Mouse (Mus musculus) 3T3-L1 (cell line): ENCODE measurements at regions not wholly inside any gene's neighbourhood (a gene's known extent, or its start where the extent isn't known, plus 50 kb on each side); places are given as distances from the start of the nearest gene placed in this dataset.

ENCODE experiments used
- DNase-seq: peaks from one replicate; pipeline ENCODE4 v3.0.0-alpha.2; 2015; ENCODE audit warnings: low read depth, low spot score

GRCm38 (mm10) chr12:13834723-13835122, 317.1 kb downstream of the Fam84a start:
- no peak for DNase-seq

- no peak for DNase-seq
Observed at GRCm38 (mm10) chr12:13825899-13826298, 326.0 kb downstream of the Fam84a start.

GRCm38 (mm10) chr12:13815500-13815899, 336.4 kb downstream of the Fam84a start:
- no peak for DNase-seq

- DNase-seq = no peak
Observed at GRCm38 (mm10) chr12:13810155-13810515, 341.7 kb downstream of the Fam84a start.

- DNase-seq = no peak
Observed at GRCm38 (mm10) chr12:13809291-13810154, 342.3 kb downstream of the Fam84a start.

GRCm38 (mm10) chr12:13779752-13780151, 372.1 kb downstream of the Fam84a start:
- no peak for DNase-seq

- no peak for DNase-seq
Observed at GRCm38 (mm10) chr12:13776687-13777086, 375.2 kb downstream of the Fam84a start.

- DNase-seq = no peak
Observed at GRCm38 (mm10) chr12:13769696-13770095, 382.2 kb downstream of the Fam84a start.

- DNase-seq = no peak
Observed at GRCm38 (mm10) chr12:13769156-13769555, 382.7 kb downstream of the Fam84a start.

- no peak for DNase-seq
Observed at GRCm38 (mm10) chr12:13766486-13766885, 385.4 kb downstream of the Fam84a start.

GRCm38 (mm10) chr12:13753878-13754277, 398.0 kb downstream of the Fam84a start:
- no peak for DNase-seq

GRCm38 (mm10) chr12:13744323-13744931, 407.4 kb downstream of the Fam84a start:
- DNase-seq = no peak

- DNase-seq = no peak
Observed at GRCm38 (mm10) chr12:13729901-13730637, 421.8 kb downstream of the Fam84a start.

GRCm38 (mm10) chr12:13728986-13729385, 422.9 kb downstream of the Fam84a start:
- DNase-seq = no peak

- no peak for DNase-seq
Observed at GRCm38 (mm10) chr12:13724511-13724910, 427.3 kb downstream of the Fam84a start.

- no peak for DNase-seq
Observed at GRCm38 (mm10) chr12:13709806-13710205, 440.9 kb downstream of the Nbas start.

GRCm38 (mm10) chr12:13707747-13708146, 438.8 kb downstream of the Nbas start:
- DNase-seq = no peak

GRCm38 (mm10) chr12:13706510-13706909, 437.6 kb downstream of the Nbas start:
- DNase-seq = no peak

- DNase-seq = no peak
Observed at GRCm38 (mm10) chr12:13703604-13704003, 434.7 kb downstream of the Nbas start.

- no peak for DNase-seq
Observed at GRCm38 (mm10) chr12:13699858-13700257, 430.9 kb downstream of the Nbas start.

GRCm38 (mm10) chr12:13698834-13699233, 429.9 kb downstream of the Nbas start:
- no peak for DNase-seq

GRCm38 (mm10) chr12:13691394-13692165, 422.6 kb downstream of the Nbas start:
- DNase-seq = no peak
